In genomic region chr2:85002575-85002974, GRCm38 (mm10) we compare ENCODE assay signal across 28 mouse cellular contexts. TPM values are rescaled to one million over a fixed set of nuclear protein-coding genes. Genes with fewer than 3 reads are reported as not detected.
DNase-seq lines count a peak whose midpoint lies in the region; ATAC-seq and TF ChIP-seq lines count a peak whose summit lies in the region.
"Had no signal": no experiment of that assay in that cellular context is flagged by ENCODE, and none has a peak within 500 bp of the region (broad histone marks: within the 10 kb centered on the region; RNA-seq: fewer than 3 reads in every experiment).

No protein-coding gene starts in this region.

- H3K27ac ChIP-seq in heart, embryonic 12.5 days (ENCODE audit: poor library complexity, severe bottlenecking): 0 out of 2 replicates have a peak overlapping the region, but pooled peaks have one; percentile 17
- H3K27ac ChIP-seq in heart, postnatal 0 days (ENCODE audit: low read depth): no peak overlapping the region
- H3K27ac ChIP-seq: embryonic facial prominence, embryonic 12.5 days; forebrain, embryonic 12.5 days; hindbrain, embryonic 15.5 days had no signal

- H3K9ac ChIP-seq in heart, embryonic 12.5 days: no peak overlapping the region
- no peak overlapping the region for H3K9ac ChIP-seq in heart, postnatal 0 days (replicated peaks; ENCODE audit: low read depth, low read length)
- H3K9ac ChIP-seq: embryonic facial prominence, embryonic 12.5 days; forebrain, embryonic 12.5 days; heart, embryonic 15.5 days; hindbrain, embryonic 15.5 days had no signal

- no peak for TF ChIP-seq EP300 in heart, postnatal 0 days (IDR thresholded peaks at IDR 0.05; ENCODE audit: low read depth)

- TF ChIP-seq CTCF in heart, postnatal 0 days (IDR thresholded peaks at IDR 0.05; ENCODE audit: low read depth): no peak

- intact Hi-C loops in heart, postnatal 10 days (cut with DNase I): loop anchor here (10.0 kb wide), 1 partner anchor 168 kb away; the partner anchor contains the start of gene Slc43a1
- intact Hi-C loops in heart, postnatal 14 days (cut with DNase I): no loop called here

- no peak overlapping the region for H3K4me3 ChIP-seq in heart, embryonic 12.5 days
- H3K4me3 ChIP-seq in heart, postnatal 0 days (ENCODE audit: low read depth, low read length): no peak overlapping the region
- H3K4me3 ChIP-seq: embryonic facial prominence, embryonic 12.5 days; forebrain, embryonic 12.5 days; heart, embryonic 15.5 days; hindbrain, embryonic 15.5 days had no signal

- WGBS in heart, embryonic 12.5 days: 40% methylated on average over 8 of the region's 8 CpGs
- WGBS in heart, postnatal 0 days: 34% methylated on average over 8 of the region's 8 CpGs

- no peak overlapping the region for H3K4me2 ChIP-seq in heart, embryonic 12.5 days
- no peak overlapping the region for H3K4me2 ChIP-seq in heart, postnatal 0 days (ENCODE audit: low read depth, low read length)
- H3K4me2 ChIP-seq: embryonic facial prominence, embryonic 12.5 days; forebrain, embryonic 12.5 days; heart, embryonic 15.5 days; hindbrain, embryonic 15.5 days had no signal

- ATAC-seq in heart, embryonic 12.5 days (ENCODE audit: insufficient number of reproducible peaks, low FRiP score): 0 out of 2 replicates have a peak, but pooled peaks have one; percentile 34
- ATAC-seq in heart, postnatal 0 days (ENCODE audit: insufficient read depth, low read depth): peak; percentile 39; the same call in 1 of the 2 replicates
- ATAC-seq: CD4-positive, CD25-positive, alpha-beta regulatory T cell, adult 4 months; forebrain, embryonic 16.5 days; intestine, embryonic 16.5 days had no signal

- H3K4me1 ChIP-seq in heart, embryonic 12.5 days (replicated peaks): peaks cover 29% of the 10 kb centered on the region
- H3K4me1 ChIP-seq in heart, postnatal 0 days (ENCODE audit: control insufficient read depth, insufficient read depth): 0 out of 2 replicates have a peak, but pooled peaks cover 8% of the 10 kb centered on the region
- H3K4me1 ChIP-seq: embryonic facial prominence, embryonic 12.5 days; forebrain, embryonic 12.5 days; hindbrain, embryonic 15.5 days had no signal

- no peak for DNase-seq in heart, postnatal 10 days
- DNase-seq in heart, postnatal 0 days (ENCODE audit: low spot score): no peak
- DNase-seq in heart, postnatal 14 days: no peak
- DNase-seq in ES-CJ7 (ENCODE audit: low read depth, low spot score) (peak; percentile 9), ZHBTc4 (ENCODE audit: low read depth, low spot score) (peak; percentile 68)
- no peak for DNase-seq in cerebellum, adult 11 months
- no peak for DNase-seq in kidney, postnatal 14 days
- DNase-seq: adrenal gland, postnatal 10 days; B cell, adult 2 months; cerebellum, adult 11-12 months; cerebellum, adult 9-10 months; cerebellum, postnatal 25 days; gastrocnemius, postnatal 14 days; kidney, adult 2 months had no signal

- no peaks in the 10 kb centered on the region for H3K9me3 ChIP-seq in heart, embryonic 12.5 days (replicated peaks)
- H3K9me3 ChIP-seq in heart, postnatal 0 days (replicated peaks; ENCODE audit: control insufficient read depth, low read length): no peaks in the 10 kb centered on the region
- H3K9me3 ChIP-seq: embryonic facial prominence, embryonic 12.5 days; forebrain, embryonic 12.5 days; heart, embryonic 15.5 days; hindbrain, embryonic 15.5 days had no signal

- H3K27me3 ChIP-seq in heart, embryonic 12.5 days (replicated peaks): no peaks in the 10 kb centered on the region
- H3K27me3 ChIP-seq in heart, postnatal 0 days (ENCODE audit: control insufficient read depth, insufficient read depth, low read length): no peaks in the 10 kb centered on the region
- H3K27me3 ChIP-seq: embryonic facial prominence, embryonic 12.5 days; forebrain, embryonic 12.5 days; heart, embryonic 15.5 days; hindbrain, embryonic 15.5 days had no signal

- no peaks in the 10 kb centered on the region for H3K36me3 ChIP-seq in heart, embryonic 12.5 days
- H3K36me3 ChIP-seq in heart, postnatal 0 days (replicated peaks; ENCODE audit: control insufficient read depth, insufficient read depth, low read length): no peaks in the 10 kb centered on the region
- H3K36me3 ChIP-seq: embryonic facial prominence, embryonic 12.5 days; forebrain, embryonic 12.5 days; heart, embryonic 15.5 days; hindbrain, embryonic 15.5 days had no signal

RNA-seq across cellular contexts. Expression of gene Prg3, which starts 14.6 kb away (rescaled TPM):
- 0.49 TPM in 1 of 2 replicates, not detected in the other for polyA plus RNA-seq in heart, embryonic 12.5 days (2016; fragmentation: Nextera tagmentation; extraction: Ambion mirVana)
- not detected for total RNA-seq in heart, postnatal 10 days (2021)
- total RNA-seq in heart, postnatal 0 days (2014; rRNA removed; ENCODE audit: low replicate concordance): not detected in 2 replicates
- not detected in 2 replicates for polyA plus RNA-seq in heart, postnatal 0 days (2015; fragmentation: Nextera tagmentation; extraction: Ambion mirVana)
- total RNA-seq in heart, postnatal 14 days (2021): not detected
- total RNA-seq: gastrocnemius, postnatal 14 days had no signal
- polyA plus RNA-seq: brain, embryonic 14.5 days; CD4-positive, CD25-positive, alpha-beta regulatory T cell, adult 4 months; cortical plate, adult 2 months; embryonic facial prominence, embryonic 12.5 days; forebrain, embryonic 12.5 days; forebrain, embryonic 16.5 days; frontal cortex, adult 2 months; gonadal fat pad, adult 2 months; heart, embryonic 15.5 days; hindbrain, embryonic 11.5 days; hindbrain, embryonic 15.5 days; intestine, embryonic 16.5 days; kidney, embryonic 16.5 days had no signal

RNA-seq across cellular contexts. Expression of gene Prg2, which starts 22.3 kb away (rescaled TPM):
- 0.39 and 3.1 TPM in 2 replicates for polyA plus RNA-seq in heart, embryonic 12.5 days (2016; fragmentation: Nextera tagmentation; extraction: Ambion mirVana)
- under 1 TPM in 1 of 2 experiments, not detected in 1; 0.55 TPM for total RNA-seq in heart, postnatal 10 days (2021)
- not detected in 2 replicates for total RNA-seq in heart, postnatal 0 days (2014; rRNA removed; ENCODE audit: low replicate concordance)
- not detected in 2 replicates for polyA plus RNA-seq in heart, postnatal 0 days (2015; fragmentation: Nextera tagmentation; extraction: Ambion mirVana)
- total RNA-seq in heart, postnatal 14 days (2021): not detected
- polyA plus RNA-seq: CD4-positive, CD25-positive, alpha-beta regulatory T cell, adult 4 months; cortical plate, adult 2 months; forebrain, embryonic 12.5 days; forebrain, embryonic 16.5 days; frontal cortex, adult 2 months; hindbrain, embryonic 11.5 days; kidney, embryonic 16.5 days had no signal

RNA-seq across cellular contexts. Expression of gene Ssrp1, which starts 34.5 kb away (rescaled TPM):
- 146 and 151 TPM in 2 replicates for polyA plus RNA-seq in heart, embryonic 12.5 days (2016; fragmentation: Nextera tagmentation; extraction: Ambion mirVana)
- total RNA-seq in heart, postnatal 10 days (2021): 10 to 100 TPM; 68.5 to 69.0 TPM
- 106 and 115 TPM in 2 replicates for total RNA-seq in heart, postnatal 0 days (2014; rRNA removed; ENCODE audit: low replicate concordance)
- polyA plus RNA-seq in heart, postnatal 0 days (2015; fragmentation: Nextera tagmentation; extraction: Ambion mirVana): 60.3 and 63.7 TPM in 2 replicates
- total RNA-seq in heart, postnatal 14 days (2021): 10 to 100 TPM; 43.7 to 46.1 TPM

RNA-seq across cellular contexts. Expression of gene P2rx3, which starts 34.7 kb away (rescaled TPM):
- polyA plus RNA-seq in heart, embryonic 12.5 days (2016; fragmentation: Nextera tagmentation; extraction: Ambion mirVana): 0.67 and 0.87 TPM in 2 replicates
- under 1 TPM; 0.24 to 0.42 TPM for total RNA-seq in heart, postnatal 10 days (2021)
- not detected in 2 replicates for total RNA-seq in heart, postnatal 0 days (2014; rRNA removed; ENCODE audit: low replicate concordance)
- polyA plus RNA-seq in heart, postnatal 0 days (2015; fragmentation: Nextera tagmentation; extraction: Ambion mirVana): 0.21 and 0.23 TPM in 2 replicates
- total RNA-seq in heart, postnatal 14 days (2021): under 1 TPM; 0.14 to 0.24 TPM

RNA-seq across cellular contexts. Expression of gene Tnks1bp1, which starts 45.2 kb away (rescaled TPM):
- polyA plus RNA-seq in heart, embryonic 12.5 days (2016; fragmentation: Nextera tagmentation; extraction: Ambion mirVana): 33.2 and 36.6 TPM in 2 replicates
- total RNA-seq in heart, postnatal 10 days (2021): 100 to 1,000 TPM; 100 to 108 TPM
- total RNA-seq in heart, postnatal 0 days (2014; rRNA removed; ENCODE audit: low replicate concordance): 40.5 and 69.5 TPM in 2 replicates
- polyA plus RNA-seq in heart, postnatal 0 days (2015; fragmentation: Nextera tagmentation; extraction: Ambion mirVana): 15.4 and 17.7 TPM in 2 replicates
- total RNA-seq in heart, postnatal 14 days (2021): 10 to 100 TPM; 84.7 to 87.5 TPM

Comparison
In these comparisons a context has a peak if more than half of its experiments do, and no peak if none do; other contexts are left out.
1. DNase-seq: peak in ES-CJ7 (single experiment) and ZHBTc4 (single experiment); none in heart, postnatal 10 days (0 of 2), heart, postnatal 0 days (single experiment), heart, postnatal 14 days (0 of 2), cerebellum, adult 11 months (single experiment) and kidney, postnatal 14 days (single experiment).